Mouse (Mus musculus) heart, postnatal 36 days (tissue): ENCODE measurements around the gene Gm28710. TPM values are rescaled to one million over a fixed set of nuclear protein-coding genes. Genes with fewer than 3 reads are reported as not detected.

ENCODE experiments used
- DNase-seq, 2 experiments: peaks; one replicate each; pipeline ENCODE4 v3.0.0; 2021 to 2022
- intact Hi-C: fragments of 180-260 bp; cut with DNase I; formaldehyde crosslinking; loops from one replicate; pipeline ENCODE4 v1.15.1; 2025
- total RNA-seq, 2 experiments: library from RNA; stranded (reverse); gene quantifications; 2 replicates each; pipeline ENCODE4 v1.2.3; 2021

Gm28710 gene
- total RNA-seq = not detected

DNA sequence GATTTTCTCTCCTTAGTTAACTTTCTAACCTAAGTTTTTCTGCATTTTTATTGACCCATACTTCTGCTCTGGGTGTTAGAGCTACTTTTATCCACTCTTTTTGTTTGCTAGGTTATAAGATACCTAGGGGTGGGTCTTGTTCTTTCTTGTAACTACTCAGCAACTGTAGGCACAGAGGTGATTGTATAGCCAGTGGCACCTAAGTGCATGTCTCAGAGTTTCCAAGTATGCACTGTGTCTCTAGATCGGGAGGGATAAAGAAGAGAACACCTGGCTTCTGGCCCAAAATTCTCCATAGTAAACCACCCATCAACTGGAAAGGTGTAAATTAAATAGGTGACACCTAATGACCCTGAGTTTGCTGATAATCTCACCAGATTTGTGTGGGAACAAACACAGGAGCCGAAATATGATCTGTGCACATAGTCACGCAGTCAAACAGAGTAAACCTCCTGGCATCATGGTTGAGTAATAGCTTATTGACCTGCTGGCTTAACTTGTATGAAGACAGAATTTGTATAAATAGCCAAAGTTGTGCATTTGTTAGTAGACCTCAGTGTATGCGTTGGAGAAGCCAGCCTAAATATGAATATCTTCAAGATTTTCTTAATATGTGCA, at the start of gene Gm28710:
Gene Gm28710 (plus strand): TSS at position 568 of the 618 bp plus-strand sequence.
- DNase-seq = no peak
- intact Hi-C loops = no loop called here

DNA sequence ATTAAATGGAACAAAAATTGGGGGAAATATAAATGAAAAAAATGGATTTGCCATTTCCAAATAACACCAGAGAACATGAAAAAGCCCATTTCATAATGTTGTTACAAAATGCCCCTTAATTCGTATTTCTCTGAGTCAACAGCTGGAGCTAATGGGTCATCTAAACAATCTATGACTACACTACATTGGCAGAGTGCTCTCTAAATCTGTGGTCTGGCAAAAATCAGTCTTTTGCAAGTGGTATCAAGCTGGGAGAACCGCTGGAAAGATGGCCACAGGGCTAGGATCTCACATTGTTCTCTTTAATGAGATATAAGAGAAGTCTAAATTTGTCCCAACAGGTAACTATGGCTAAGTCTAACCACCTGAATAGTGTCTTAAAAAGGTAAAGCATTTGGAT, 14.4 kb upstream of the Gm28710 start:
- intact Hi-C loops = no loop called here
- no peak for DNase-seq

DNA sequence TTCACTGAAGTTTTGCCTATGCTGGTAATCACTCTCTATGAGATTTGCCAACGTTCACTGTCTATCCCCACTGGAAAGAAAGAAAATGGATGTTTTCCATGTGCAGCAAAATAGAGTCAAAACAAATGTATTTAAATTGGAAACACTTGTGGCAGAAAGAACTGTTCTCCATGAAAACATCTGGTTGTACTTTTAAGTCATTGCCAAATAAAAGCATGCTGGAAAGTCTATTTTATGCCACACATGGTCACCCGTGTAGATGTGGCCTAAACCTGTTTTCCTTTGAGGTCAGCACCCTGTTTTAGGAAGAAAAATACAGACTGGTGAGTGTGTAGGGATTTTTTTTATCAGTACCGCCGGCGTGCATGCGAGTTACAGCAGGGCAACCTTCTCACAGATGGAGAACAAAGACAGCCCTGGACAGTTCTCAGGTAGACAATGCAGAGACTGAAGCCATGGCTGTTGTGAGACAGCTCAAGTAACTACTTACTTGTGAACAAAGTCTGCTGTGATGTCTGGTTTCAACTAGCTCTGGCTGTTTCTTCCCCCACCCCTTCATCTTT, 12.9 kb upstream of the Gm28710 start:
- intact Hi-C loops = no loop called here
- DNase-seq = no peak

DNA sequence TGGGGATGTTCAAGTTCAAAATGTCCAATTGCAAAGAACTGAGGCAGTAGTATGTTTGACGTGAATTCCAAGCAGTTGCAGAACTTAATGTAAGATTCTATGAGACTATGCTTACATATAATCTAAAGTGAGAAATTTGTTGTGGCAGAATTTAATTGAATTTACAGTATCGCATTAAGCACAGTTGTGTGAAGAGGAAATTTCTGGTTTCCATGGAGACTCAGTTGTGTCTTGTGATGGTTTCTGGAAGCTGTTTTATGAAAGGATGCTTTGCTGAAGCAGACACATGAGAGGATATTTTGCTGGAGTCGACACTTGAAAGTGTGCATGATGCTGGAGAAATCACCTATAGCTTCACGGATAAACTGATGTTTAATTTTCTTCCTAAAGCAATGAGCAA, 6.0 kb upstream of the Gm28710 start:
- DNase-seq = no peak
- intact Hi-C loops = no loop called here

DNA sequence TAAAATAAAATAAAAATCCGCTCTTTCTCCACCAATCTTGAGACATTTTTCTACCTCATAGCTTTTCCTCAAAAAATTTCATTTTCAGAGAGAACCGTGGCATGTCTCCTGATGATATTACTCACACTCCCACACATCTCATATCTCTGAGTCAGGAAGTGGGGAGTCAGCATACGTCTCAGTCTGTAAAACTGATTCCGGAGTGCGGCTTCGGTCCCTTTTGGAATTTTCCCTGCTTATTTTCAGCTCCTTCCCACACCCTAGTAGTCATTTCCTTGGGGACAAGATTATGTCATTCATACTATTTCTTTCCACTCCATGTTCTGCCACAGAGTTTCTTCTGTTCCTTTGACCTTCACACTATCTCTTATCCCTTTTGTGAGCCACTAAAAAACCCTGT, 3.4 kb downstream of the Gm28710 start:
- intact Hi-C loops = no loop called here
- DNase-seq = no peak

DNA sequence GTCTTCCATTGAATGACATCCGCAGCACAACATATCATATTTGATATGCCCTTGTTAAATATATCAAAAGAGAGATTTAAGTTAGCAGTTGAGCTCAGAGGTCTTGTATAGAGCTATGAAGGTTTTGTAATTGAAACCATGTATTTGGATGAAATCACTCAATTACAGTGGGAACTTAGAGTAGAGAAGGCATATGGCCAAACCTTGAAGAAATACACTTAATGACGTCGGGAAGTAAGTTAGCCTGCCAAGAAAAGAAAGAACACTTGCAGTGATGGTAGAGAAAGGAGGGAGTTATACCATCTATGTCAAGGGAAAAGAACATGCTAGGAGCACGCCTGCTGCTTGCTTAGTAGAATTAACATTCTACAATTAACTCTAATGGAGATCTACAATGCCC, 11.1 kb downstream of the Gm28710 start:
- intact Hi-C loops = no loop called here
- DNase-seq = no peak

DNA sequence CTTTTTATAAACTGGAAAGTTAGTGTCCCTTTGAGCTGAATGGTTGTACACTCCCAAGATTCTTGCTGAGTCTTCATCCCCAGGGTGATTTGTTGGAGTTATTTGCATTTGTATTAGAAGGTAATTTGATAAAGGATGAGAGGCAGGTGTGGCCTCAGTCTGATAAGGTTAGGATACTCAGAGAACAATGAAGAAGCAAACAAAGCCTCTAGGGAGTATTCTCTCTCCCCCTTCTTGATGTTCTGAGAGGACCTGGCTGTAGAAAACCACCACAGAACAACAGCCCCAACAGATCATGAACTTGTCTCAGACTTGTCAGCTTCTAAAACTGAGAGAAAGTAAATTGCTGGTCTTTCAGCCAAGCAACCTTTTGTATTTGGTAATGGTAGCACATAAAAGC, 47.4 kb downstream of the Gm28710 start:
- no peak for DNase-seq
- intact Hi-C loops = no loop called here

DNA sequence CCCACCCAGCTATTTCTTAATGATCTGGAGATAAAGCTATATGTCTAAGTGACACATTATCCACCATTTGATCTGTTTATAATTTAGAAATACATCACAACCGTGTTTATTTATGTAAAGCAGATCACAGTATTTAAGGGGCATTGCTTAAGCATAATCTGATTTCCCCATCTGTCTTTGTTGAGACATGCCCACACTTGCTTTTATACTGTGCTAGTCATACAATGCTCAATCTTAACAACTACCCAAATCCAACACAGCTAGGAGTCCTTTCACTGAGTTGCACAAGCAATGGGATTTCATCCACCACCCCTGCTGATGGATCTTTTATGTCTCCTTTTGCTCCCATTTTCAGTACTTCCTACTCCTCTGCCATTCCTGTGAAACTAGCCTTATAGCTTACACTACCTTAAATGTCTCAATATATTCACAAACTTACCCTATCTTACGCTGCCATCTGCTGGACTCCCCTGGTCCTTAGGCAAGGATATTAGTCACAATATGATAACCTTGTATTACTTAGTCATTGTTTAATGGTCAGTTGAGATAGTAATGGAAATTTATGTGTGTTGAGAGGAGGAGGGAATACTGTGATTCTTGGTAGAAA, 77.8 kb downstream of the Gm28710 start:
- peak; percentile 2 to 10 for DNase-seq
- intact Hi-C loops = loop anchor here (2.0 to 5.0 kb wide), 2 partner anchors 561 to 1032 kb away; no protein-coding TSS in a partner anchor

DNA sequence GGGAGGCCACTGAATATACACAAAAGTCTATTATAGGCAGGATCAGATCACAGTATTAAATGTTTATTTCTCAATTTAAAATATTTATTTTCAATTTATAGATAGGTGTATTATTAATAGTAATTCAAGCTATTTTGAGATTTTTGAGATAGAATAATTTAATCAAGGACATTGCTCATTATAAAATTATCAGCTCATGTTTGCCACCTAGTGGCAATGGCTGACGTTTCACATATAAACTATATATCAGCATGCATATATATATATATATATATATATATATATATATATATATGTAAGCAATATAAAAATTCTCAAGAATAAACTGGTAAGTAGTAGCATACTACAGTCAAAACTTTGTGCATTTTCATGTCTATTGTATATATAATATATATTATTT, 102.6 kb downstream of the Gm28710 start:
- no peak for DNase-seq
- intact Hi-C loops = no loop called here

DNA sequence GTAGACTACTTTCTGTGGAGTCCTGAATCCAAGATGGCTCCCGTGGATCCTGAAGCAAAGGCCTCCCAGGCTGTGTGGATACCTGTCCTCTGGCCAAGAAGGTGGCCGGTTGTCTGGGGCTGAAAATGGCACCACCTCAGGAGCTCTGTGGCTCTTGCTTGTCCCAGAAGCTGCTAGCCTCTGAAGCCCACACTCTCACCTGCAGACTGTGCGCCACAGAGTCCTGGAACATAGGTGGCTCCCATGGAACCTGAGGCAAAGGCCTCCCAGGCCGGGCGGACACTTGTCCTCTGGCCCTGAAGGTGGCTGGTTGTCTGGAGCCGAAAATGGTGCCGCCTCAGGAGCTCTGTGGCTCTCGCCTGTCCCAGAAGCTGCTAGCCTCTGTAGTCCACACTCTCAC, 128.2 kb downstream of the Gm28710 start:
- intact Hi-C loops = no loop called here
- DNase-seq = no peak

DNA sequence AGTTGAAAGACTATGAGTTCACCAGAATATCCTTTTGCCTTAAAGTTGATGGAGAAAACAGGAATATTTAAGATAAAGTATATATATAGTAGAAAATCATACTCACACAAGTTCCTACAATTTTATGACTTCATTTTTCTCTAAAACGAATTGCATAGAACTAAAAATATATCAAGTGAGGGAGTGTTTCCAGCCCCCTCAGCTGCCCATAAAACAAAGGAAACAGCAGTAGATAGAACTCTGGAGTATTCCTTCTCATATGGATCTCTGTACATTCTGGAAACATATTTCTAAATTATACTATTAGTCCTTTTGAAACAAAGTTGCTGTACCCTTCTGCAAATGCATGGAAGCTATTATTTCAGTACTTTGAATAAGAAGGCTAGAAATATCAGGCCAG, 130.9 kb downstream of the Gm28710 start:
- intact Hi-C loops = no loop called here
- DNase-seq = no peak

Other genes starting within 250 kb of the Gm28710 start
- gene Hgf, start 238.3 kb upstream of the Gm28710 start, total RNA-seq = under 1 TPM; 0.56 to 0.70 TPM